Mouse (Mus musculus): ENCODE results near the gene Nup210l.
"Not testable (repeated sequence)": the region's sequence is repeated elsewhere in the genome, so short reads cannot be mapped to it uniquely, and the experiment has no call there.

Nup210l gene

GRCm38 (mm10) chr3:90094453-90094852, 9.5 kb upstream of the Nup210l start:
- no peak for DNase-seq (ENCODE audit: low read depth)

- no peak for DNase-seq (ENCODE audit: low read depth)
Observed at GRCm38 (mm10) chr3:90097928-90098327, 6.0 kb upstream of the Nup210l start.

GRCm38 (mm10) chr3:90101010-90101409, 2.9 kb upstream of the Nup210l start:
- peak; percentile 26 for DNase-seq (ENCODE audit: low read depth)

GRCm38 (mm10) chr3:90101673-90102072, 2.3 kb upstream of the Nup210l start:
- peak; percentile 61 for DNase-seq (ENCODE audit: low read depth)

GRCm38 (mm10) chr3:90102239-90102638, 1.7 kb upstream of the Nup210l start:
- no peak for DNase-seq (ENCODE audit: low read depth)

- no peak for DNase-seq (ENCODE audit: low read depth)
Observed at GRCm38 (mm10) chr3:90103176-90103575, 756 bp upstream of the Nup210l start.

GRCm38 (mm10) chr3:90111706-90112105, 7.8 kb downstream of the Nup210l start:
- DNase-seq (ENCODE audit: low read depth), result peak; percentile 35

- DNase-seq (ENCODE audit: low read depth), result peak; percentile 42
Observed at GRCm38 (mm10) chr3:90114342-90114741, 10.4 kb downstream of the Nup210l start.

GRCm38 (mm10) chr3:90115526-90115925, 11.6 kb downstream of the Nup210l start:
- DNase-seq (ENCODE audit: low read depth), result no peak

- no peak for DNase-seq (ENCODE audit: low read depth)
Observed at GRCm38 (mm10) chr3:90118132-90118790, 14.3 kb downstream of the Nup210l start.

GRCm38 (mm10) chr3:90122036-90122435, 18.1 kb downstream of the Nup210l start:
- DNase-seq (ENCODE audit: low read depth), result not testable (repeated sequence)

- DNase-seq (ENCODE audit: low read depth), result peak; percentile 28
Observed at GRCm38 (mm10) chr3:90125710-90126109, 21.8 kb downstream of the Nup210l start.

GRCm38 (mm10) chr3:90127881-90128280, 23.9 kb downstream of the Nup210l start:
- no peak for DNase-seq (ENCODE audit: low read depth)

- no peak for DNase-seq (ENCODE audit: low read depth)
Observed at GRCm38 (mm10) chr3:90132745-90133144, 28.8 kb downstream of the Nup210l start.

- DNase-seq (ENCODE audit: low read depth), result no peak
Observed at GRCm38 (mm10) chr3:90133331-90133730, 29.4 kb downstream of the Nup210l start.

GRCm38 (mm10) chr3:90134483-90134882, 30.6 kb downstream of the Nup210l start:
- DNase-seq (ENCODE audit: low read depth), result no peak

- DNase-seq (ENCODE audit: low read depth), result no peak
Observed at GRCm38 (mm10) chr3:90134993-90135392, 31.1 kb downstream of the Nup210l start.

- peak; percentile 69 for DNase-seq (ENCODE audit: low read depth)
Observed at GRCm38 (mm10) chr3:90136660-90137059, 32.7 kb downstream of the Nup210l start.

- no peak for DNase-seq (ENCODE audit: low read depth)
Observed at GRCm38 (mm10) chr3:90137606-90138005, 33.7 kb downstream of the Nup210l start.

GRCm38 (mm10) chr3:90139962-90140361, 36.0 kb downstream of the Nup210l start:
- DNase-seq (ENCODE audit: low read depth), result no peak

GRCm38 (mm10) chr3:90145461-90145860, 41.5 kb downstream of the Nup210l start:
- no peak for DNase-seq (ENCODE audit: low read depth)

- no peak for DNase-seq (ENCODE audit: low read depth)
Observed at GRCm38 (mm10) chr3:90146651-90147050, 42.7 kb downstream of the Nup210l start.

GRCm38 (mm10) chr3:90151086-90151740, 47.3 kb downstream of the Nup210l start:
- no peak for DNase-seq (ENCODE audit: low read depth)

GRCm38 (mm10) chr3:90155996-90156395, 52.1 kb downstream of the Nup210l start:
- no peak for DNase-seq (ENCODE audit: low read depth)
